Mouse (Mus musculus) neural tube, embryonic 14.5 days (tissue): ENCODE data around the gene Ctsa. TPM values are rescaled to one million over a fixed set of nuclear protein-coding genes. Genes with fewer than 3 reads are reported as not detected.
"Not testable (repeated sequence)": the region's sequence is repeated elsewhere in the genome, so short reads cannot be mapped to it uniquely, and the experiment has no call there.

Experiments used
- ATAC-seq: fragments of 200-750 bp; cut with Nextera tagmentation; 2 replicates; pipeline ENCODE4 v1.8.0; 2017; ENCODE audit warnings: low read depth, mild to moderate bottlenecking, moderate TSS enrichment, moderate library complexity
- H3K27ac ChIP-seq: fragments of 300-500 bp; sonication (generic); 2 replicates; pipeline ENCODE4 v1.5.1; 2014; ENCODE audit warnings: low read depth, mild to moderate bottlenecking, control low read depth, low read length, moderate library complexity, mixed read lengths
- H3K27me3 ChIP-seq: fragments of 300-500 bp; sonication (generic); 2 replicates; pipeline ENCODE4 v1.6.1; 2014; ENCODE audit warnings: low read length; ENCODE audit not compliant: control insufficient read depth, insufficient read depth
- H3K36me3 ChIP-seq: fragments of 300-500 bp; sonication (generic); 2 replicates; pipeline ENCODE4 v1.6.1; 2014; ENCODE audit warnings: low read length, mixed read lengths; ENCODE audit not compliant: control insufficient read depth, insufficient read depth
- H3K4me1 ChIP-seq: fragments of 300-500 bp; sonication (generic); 2 replicates; pipeline ENCODE4 v1.6.1; 2014; ENCODE audit warnings: low read length; ENCODE audit not compliant: control insufficient read depth, insufficient read depth
- H3K4me2 ChIP-seq: fragments of 300-500 bp; sonication (generic); 2 replicates; pipeline ENCODE4 v1.6.1; 2014; ENCODE audit warnings: mild to moderate bottlenecking, low read depth, low read length, control low read depth
- H3K4me3 ChIP-seq: fragments of 300-500 bp; sonication (generic); 2 replicates; pipeline ENCODE4 v1.5.1; 2014; ENCODE audit warnings: low read depth, low read length, control low read depth, mixed read lengths
- H3K9ac ChIP-seq: fragments of 300-500 bp; sonication (generic); replicated peaks from 2 replicates; pipeline ENCODE4 v1.6.1; 2014; ENCODE audit warnings: low read depth, mild to moderate bottlenecking, control low read depth, low read length, mixed read lengths
- H3K9me3 ChIP-seq: fragments of 300-500 bp; sonication (generic); 2 replicates; pipeline ENCODE4 v1.6.1; 2016; ENCODE audit warnings: low read length; ENCODE audit not compliant: control insufficient read depth
- WGBS: fragments of 180-500 bp; shearing (Covaris S2); extraction: QIAGEN DNeasy Blood & Tissue Kit; methylation state at CpG from one replicate; pipeline ENCODE4 v1.1.7; 2014; 5-methylcytosine and 5-hydroxymethylcytosine counted together
- polyA plus RNA-seq: library from polyadenylated mRNA; unstranded; fragments of >200 nt; fragmentation: Nextera tagmentation; extraction: Ambion mirVana; gene quantifications from 2 replicates; pipeline ENCODE4 v1.2.1, GENCODE M21; 2014

Gene Ctsa
- polyA plus RNA-seq, 1 experiment from 2014 or later: 81.2 TPM

DNA sequence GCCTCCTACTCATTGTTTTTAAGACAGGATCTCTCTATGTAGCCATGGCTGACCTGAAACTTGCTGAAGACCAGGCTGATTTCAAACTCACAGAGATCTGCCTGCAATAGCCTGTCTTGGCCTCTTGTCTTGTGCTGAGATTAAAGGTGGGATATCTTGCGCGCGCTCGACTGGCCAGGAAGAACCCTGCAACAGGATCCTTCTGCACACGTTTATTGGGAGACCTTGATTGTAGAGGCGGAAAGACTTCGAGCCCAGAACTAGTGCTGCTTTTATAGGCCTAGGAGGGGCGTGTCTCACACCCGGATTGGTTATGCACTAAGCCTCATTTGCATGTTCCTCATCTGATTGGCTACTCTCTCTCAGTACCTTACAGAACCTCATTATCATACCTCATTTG, 30.7 kb downstream of the Ctsa start:
- 90% methylated on average over 7 of the region's 9 CpGs for WGBS
- not testable (repeated sequence) for H3K9ac ChIP-seq, H3K9me3 ChIP-seq, H3K4me1 ChIP-seq, ATAC-seq, H3K27ac ChIP-seq, H3K4me2 ChIP-seq, H3K27me3 ChIP-seq, H3K36me3 ChIP-seq, H3K4me3 ChIP-seq

DNA sequence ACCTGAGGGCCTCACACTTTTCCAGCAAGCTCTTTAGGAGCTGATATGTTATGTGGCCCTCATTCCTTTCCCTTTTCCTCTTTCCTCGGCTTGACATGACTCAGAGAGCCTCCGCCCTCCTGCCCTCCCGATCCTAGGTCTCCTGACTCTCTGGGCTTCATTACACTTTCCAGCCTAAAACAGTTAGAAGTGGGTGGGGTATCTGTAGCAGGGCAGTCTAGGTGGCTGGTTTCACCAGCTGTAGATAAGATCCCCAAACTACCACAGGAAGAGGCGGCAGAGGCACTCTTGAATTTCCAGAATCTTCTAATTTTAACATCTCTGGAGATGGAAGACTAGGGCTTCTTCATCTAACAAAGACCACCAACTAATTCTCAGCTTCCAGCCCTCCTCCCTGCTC, 31.9 kb downstream of the Ctsa start:
- Histone ChIP-seq H3K9me3 (no peaks in the 10 kb centered on the region), H3K4me2 (no peak overlapping the region), H3K27me3 (no peaks in the 10 kb centered on the region), H3K4me1 (0 out of 2 replicates have a peak, but pooled peaks cover 3% of the 10 kb centered on the region), H3K4me3 (no peak overlapping the region), H3K36me3 (no peaks in the 10 kb centered on the region), H3K27ac (no peak overlapping the region), H3K9ac (no peak overlapping the region)
- WGBS: 91% methylated on average over 4 of the region's 4 CpGs
- no peak for ATAC-seq

DNA sequence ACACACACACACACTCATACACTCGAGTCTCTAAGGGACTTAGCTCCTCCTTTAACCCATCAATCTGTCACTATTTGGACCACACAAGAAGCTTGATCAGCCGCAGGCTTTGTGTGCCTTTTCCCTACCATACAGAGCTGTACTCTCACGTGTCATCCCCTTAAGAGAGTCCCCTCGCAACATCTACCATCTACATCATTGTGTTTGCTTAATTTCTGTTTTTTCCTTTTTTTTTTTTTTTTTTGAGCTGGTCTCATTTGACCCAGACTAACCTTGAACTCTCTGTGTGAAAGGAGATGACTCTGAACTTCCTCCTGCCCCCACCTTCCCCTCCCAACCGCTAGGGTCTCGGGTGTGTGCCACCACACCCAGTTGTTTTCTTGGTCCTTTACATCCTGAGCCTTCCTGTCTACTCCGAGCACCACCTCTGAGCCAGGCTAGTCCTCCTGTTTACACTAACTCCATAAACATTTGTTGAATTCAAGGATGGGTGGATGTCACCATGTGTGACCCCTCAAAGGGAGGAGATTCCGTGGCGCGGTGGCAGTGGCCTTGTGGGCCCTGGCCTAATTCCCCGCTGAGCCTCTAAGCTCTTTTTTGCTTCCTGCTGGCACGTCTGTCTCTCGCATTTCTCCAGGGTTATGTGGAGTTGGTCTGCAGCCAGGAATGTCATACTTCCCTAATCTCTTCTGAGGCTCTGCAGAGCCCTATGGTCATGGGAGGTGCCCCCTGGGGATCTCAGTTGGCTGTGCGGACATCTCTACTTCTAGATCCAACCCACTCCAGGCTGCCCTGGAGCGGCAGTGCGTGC, 34.3 kb downstream of the Ctsa start:
- 56% methylated on average over 16 of the region's 16 CpGs for WGBS
- Histone ChIP-seq H3K9ac (no peak overlapping the region), H3K27me3 (no peaks in the 10 kb centered on the region), H3K9me3 (no peaks in the 10 kb centered on the region), H3K4me2 (no peak overlapping the region), H3K4me3 (no peak overlapping the region), H3K27ac (no peak overlapping the region), H3K4me1 (0 out of 2 replicates have a peak, but pooled peaks cover 2% of the 10 kb centered on the region), H3K36me3 (no peaks in the 10 kb centered on the region)
- no peak for ATAC-seq

DNA sequence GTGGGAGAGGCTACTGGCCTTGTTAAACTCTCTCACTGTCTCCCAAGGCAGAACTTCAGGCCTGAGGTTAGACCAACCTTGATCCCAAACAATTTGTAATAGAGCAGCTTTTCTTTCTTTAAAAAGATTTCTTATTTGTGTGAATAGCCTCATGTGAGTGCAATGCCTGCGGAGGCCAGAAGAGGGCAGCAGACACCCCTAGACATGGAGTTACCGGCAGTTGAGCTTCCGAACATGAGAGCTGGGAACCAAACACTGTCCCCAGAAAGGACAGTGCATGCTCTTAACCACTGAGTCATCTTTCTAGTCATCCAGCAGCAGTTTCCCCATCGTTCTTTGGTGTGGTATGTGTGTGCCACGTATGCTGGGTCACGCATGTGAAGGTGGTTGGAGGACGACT, 34.9 kb downstream of the Ctsa start:
- Histone ChIP-seq H3K4me1 (no peaks in the 10 kb centered on the region), H3K27me3 (no peaks in the 10 kb centered on the region), H3K9ac (no peak overlapping the region), H3K9me3 (no peaks in the 10 kb centered on the region), H3K4me3 (no peak overlapping the region), H3K36me3 (no peaks in the 10 kb centered on the region), H3K4me2 (no peak overlapping the region), H3K27ac (no peak overlapping the region)
- WGBS: 91% methylated on average over 7 of the region's 7 CpGs
- no peak for ATAC-seq

DNA sequence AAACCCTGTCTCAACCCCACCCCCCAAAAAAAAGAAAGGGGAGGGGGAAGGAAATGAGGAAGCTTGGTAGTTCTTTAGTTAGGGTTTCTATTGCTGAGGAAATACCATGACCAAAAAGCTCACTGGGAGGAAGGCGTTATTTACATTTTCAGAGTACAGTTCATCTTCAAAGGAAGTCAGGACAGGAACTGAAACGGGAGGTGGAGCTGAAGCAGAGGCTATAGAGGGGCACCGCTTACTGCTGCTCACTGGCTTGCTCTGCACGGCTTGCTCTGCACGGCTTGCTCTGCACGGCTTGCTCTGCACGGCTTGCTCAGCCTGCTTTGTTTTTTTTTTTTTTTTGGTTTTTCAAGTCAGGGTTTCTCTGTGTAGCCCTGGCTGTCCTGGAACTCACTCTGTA, 35.8 kb downstream of the Ctsa start:
- H3K27me3 ChIP-seq: no peaks in the 10 kb centered on the region

DNA sequence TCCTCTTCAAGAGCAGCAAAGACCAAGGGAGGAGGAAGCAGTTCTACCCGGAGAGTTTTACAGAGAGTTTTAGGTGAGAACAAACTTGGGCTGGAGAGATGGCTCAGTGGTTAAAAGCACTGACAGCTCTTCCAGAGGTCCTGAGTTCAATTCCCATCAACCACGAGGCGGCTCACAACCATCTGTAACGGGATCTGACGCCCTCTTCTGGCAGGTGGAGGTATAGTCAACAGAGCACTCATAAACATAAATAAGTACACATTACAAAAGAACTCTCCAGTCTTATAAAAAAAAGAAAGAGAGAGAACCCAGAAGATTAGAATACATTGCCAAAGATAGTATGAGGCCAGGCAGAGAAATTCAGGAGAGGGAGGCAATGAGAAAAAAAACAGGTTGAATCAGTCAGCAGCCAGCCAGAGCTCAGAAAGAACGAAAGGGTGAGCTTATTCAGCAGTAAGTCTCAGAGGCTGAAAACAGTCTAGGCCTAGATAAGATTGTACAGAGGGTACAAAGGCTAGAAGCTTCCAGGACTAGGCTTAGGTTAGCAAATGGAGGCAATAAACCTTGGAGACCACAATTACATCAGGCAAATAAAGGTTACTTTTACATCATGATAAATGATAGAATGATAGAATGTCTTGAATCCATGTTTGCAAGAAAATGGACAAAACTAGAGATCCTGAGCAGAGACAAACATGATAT, 39.1 kb downstream of the Ctsa start:
- ATAC-seq: no peak

More for the DNA sequence above, 35.8 kb downstream of the Ctsa start:
- no peak overlapping the region for H3K4me2 ChIP-seq
- no peak overlapping the region for H3K9ac ChIP-seq
- H3K4me3 ChIP-seq: no peak overlapping the region
- no peak overlapping the region for H3K27ac ChIP-seq
- H3K36me3 ChIP-seq: no peaks in the 10 kb centered on the region
- WGBS: 77% methylated on average over 7 of the region's 7 CpGs
- no peaks in the 10 kb centered on the region for H3K4me1 ChIP-seq
- no peak for ATAC-seq
- no peaks in the 10 kb centered on the region for H3K9me3 ChIP-seq

DNA sequence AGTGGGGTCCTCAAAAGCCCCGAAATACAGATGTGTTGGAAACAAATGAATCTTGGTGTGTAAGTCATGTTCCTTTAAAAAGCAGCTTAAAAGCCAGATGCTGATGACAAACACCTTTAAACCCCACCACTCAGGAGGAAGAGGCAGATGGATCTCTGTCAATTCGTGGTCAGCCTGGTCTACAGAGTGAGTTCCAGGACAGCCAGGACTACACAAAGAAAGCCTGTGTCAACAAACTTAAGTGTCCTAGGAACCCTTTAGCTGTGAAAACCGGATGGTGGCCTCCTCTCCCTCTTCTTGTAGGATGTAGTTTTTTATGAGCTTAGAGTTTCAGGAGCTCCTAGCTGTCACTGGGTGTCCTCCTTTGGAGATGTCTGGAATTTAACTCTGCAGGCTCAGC, 40.9 kb downstream of the Ctsa start:
- H3K9me3 ChIP-seq: no peaks in the 10 kb centered on the region
- H3K27ac ChIP-seq: no peak overlapping the region
- no peak overlapping the region for H3K4me2 ChIP-seq
- H3K9ac ChIP-seq: no peak overlapping the region
- H3K4me1 ChIP-seq: peaks cover 7% of the 10 kb centered on the region; the same call in 1 of the 2 replicates
- H3K27me3 ChIP-seq: no peaks in the 10 kb centered on the region
- no peaks in the 10 kb centered on the region for H3K36me3 ChIP-seq
- 51% methylated on average over 3 of the region's 3 CpGs for WGBS
- no peak for ATAC-seq
- no peak overlapping the region for H3K4me3 ChIP-seq

More for the DNA sequence above, 39.1 kb downstream of the Ctsa start:
- Histone ChIP-seq H3K27me3 (no peaks in the 10 kb centered on the region), H3K4me3 (no peak overlapping the region), H3K4me2 (no peak overlapping the region), H3K4me1 (no peaks in the 10 kb centered on the region), H3K36me3 (no peaks in the 10 kb centered on the region), H3K9ac (no peak overlapping the region), H3K27ac (no peak overlapping the region), H3K9me3 (no peaks in the 10 kb centered on the region)
- 60% methylated on average over 6 of the region's 6 CpGs for WGBS

DNA sequence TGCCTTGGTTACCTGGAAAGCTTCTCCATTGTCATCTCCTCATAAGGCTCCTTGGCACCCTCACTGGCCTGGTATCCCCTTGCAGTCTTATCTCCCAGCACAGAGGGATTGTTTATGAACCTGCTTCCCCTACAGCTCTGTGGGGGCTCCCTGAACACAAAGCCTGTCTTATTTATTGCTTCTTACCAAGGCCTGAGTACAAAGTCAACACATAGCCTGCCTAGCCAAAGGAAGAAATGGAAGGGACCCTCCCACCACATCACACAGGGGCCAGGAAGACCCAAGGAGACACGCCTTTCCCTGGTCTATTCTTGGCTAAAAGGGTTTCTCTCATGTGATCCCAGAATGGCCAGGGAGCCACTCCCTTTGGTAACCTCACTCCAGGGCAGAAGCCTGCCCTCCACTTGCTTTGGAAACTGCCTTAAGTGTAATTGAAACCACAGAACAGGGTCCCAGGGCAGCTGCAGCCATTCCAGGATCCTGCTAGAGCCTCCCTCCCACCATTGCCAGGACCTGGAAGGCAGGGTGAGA, 41.6 kb downstream of the Ctsa start:
- H3K9ac ChIP-seq: no peak overlapping the region
- WGBS: 6% methylated on average over 1 of the region's 1 CpGs
- ATAC-seq: no peak

DNA sequence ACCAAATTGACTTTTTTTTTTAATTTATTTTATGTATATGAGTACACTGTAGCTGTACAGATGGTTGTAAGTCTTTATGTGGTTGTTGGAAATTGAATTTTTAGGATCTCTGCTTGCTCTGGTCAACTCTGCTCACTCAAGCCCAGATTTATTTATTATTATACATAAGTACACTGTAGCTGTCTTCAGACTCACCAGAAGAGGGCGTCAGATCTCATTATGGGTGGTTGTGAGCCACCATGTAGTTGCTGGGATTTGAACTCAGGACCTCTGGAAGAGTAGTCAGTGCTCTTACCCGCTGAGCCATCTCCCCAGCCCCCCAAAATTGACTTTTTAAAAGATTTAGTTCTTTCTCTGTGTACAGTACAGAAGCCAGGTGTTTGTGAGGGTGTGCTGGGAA, 43.0 kb downstream of the Ctsa start:
- 48% methylated on average over 2 of the region's 2 CpGs for WGBS
- ATAC-seq, H3K9me3 ChIP-seq, H3K27ac ChIP-seq, H3K27me3 ChIP-seq, H3K4me3 ChIP-seq, H3K4me2 ChIP-seq, H3K36me3 ChIP-seq, H3K9ac ChIP-seq: not testable (repeated sequence)
- peaks cover 16% of the 10 kb centered on the region for H3K4me1 ChIP-seq

More for the DNA sequence above, 41.6 kb downstream of the Ctsa start:
- Histone ChIP-seq H3K27me3 (no peaks in the 10 kb centered on the region), H3K36me3 (no peaks in the 10 kb centered on the region), H3K4me1 (peaks cover 9% of the 10 kb centered on the region; the same call in 1 of the 2 replicates), H3K27ac (no peak overlapping the region), H3K4me2 (no peak overlapping the region), H3K4me3 (no peak overlapping the region), H3K9me3 (no peaks in the 10 kb centered on the region)
